Mouse (Mus musculus) midbrain, embryonic 11.5 days (tissue): ENCODE measurements around the gene Plekhg3. TPM values are rescaled to one million over a fixed set of nuclear protein-coding genes. Genes with fewer than 3 reads are reported as not detected.

ENCODE experiments used
- ATAC-seq: fragments of 200-750 bp; cut with Nextera tagmentation; 2 replicates; pipeline ENCODE4 v1.8.0; 2017; ENCODE audit warnings: moderate TSS enrichment, moderate library complexity; ENCODE audit not compliant: low FRiP score
- DNase-seq: peaks from one replicate; pipeline ENCODE4 v3.0.0; 2015; ENCODE audit warnings: low spot score; ENCODE audit errors: missing footprints
- H3K27ac ChIP-seq: fragments of 300-500 bp; sonication (generic); 2 replicates; pipeline ENCODE4 v1.5.1; 2014; ENCODE audit warnings: low read depth, low read length
- H3K27me3 ChIP-seq: fragments of 300-500 bp; sonication (generic); 2 replicates; pipeline ENCODE4 v1.6.1; 2014; ENCODE audit warnings: mild to moderate bottlenecking, low read length, moderate library complexity, mixed read lengths; ENCODE audit not compliant: control insufficient read depth, insufficient read depth
- H3K36me3 ChIP-seq: fragments of 300-500 bp; sonication (generic); 2 replicates; pipeline ENCODE4 v1.6.1; 2014; ENCODE audit warnings: mild to moderate bottlenecking, low read length, moderate library complexity, mixed read lengths; ENCODE audit not compliant: control insufficient read depth, insufficient read depth
- H3K4me1 ChIP-seq: fragments of 300-500 bp; sonication (generic); 2 replicates; pipeline ENCODE4 v1.6.1; 2014; ENCODE audit warnings: low read length; ENCODE audit not compliant: control insufficient read depth, insufficient read depth
- H3K4me2 ChIP-seq: fragments of 300-500 bp; sonication (generic); 2 replicates; pipeline ENCODE4 v1.6.1; 2014; ENCODE audit warnings: mild to moderate bottlenecking, moderate library complexity
- H3K4me3 ChIP-seq: fragments of 300-500 bp; sonication (generic); 2 replicates; pipeline ENCODE4 v1.5.1; 2014; ENCODE audit warnings: low read depth, low read length
- H3K9ac ChIP-seq: fragments of 300-500 bp; sonication (generic); 2 replicates; pipeline ENCODE4 v1.6.1; 2014; ENCODE audit warnings: low read length
- H3K9me3 ChIP-seq: fragments of 300-500 bp; sonication (generic); 2 replicates; pipeline ENCODE4 v1.6.1; 2016; ENCODE audit warnings: low read length; ENCODE audit not compliant: control insufficient read depth
- WGBS: fragments of 180-500 bp; shearing (Covaris S2); extraction: QIAGEN DNeasy Blood & Tissue Kit; methylation state at CpG from one replicate; pipeline ENCODE4 v1.1.7; 2014; 5-methylcytosine and 5-hydroxymethylcytosine counted together
- polyA plus RNA-seq: library from polyadenylated mRNA; unstranded; fragments of >200 nt; fragmentation: Nextera tagmentation; extraction: Ambion mirVana; gene quantifications from 2 replicates; pipeline ENCODE4 v1.2.1, GENCODE M21; 2014

Gene Plekhg3
- polyA plus RNA-seq, 1 experiment from 2014 or later: 1.3 TPM

- WGBS: 52% methylated on average over 8 of the region's 8 CpGs
- no peak overlapping the region for H3K4me2 ChIP-seq
- ATAC-seq (no peak), DNase-seq (peak; percentile 81)
- no peak overlapping the region for H3K27ac ChIP-seq
- peaks cover 7% of the 10 kb centered on the region; the same call in 1 of the 2 replicates for H3K27me3 ChIP-seq
- peaks cover 3% of the 10 kb centered on the region for H3K4me1 ChIP-seq
- H3K4me3 ChIP-seq: no peak overlapping the region
- no peaks in the 10 kb centered on the region for H3K9me3 ChIP-seq
- H3K9ac ChIP-seq: no peak overlapping the region
- no peaks in the 10 kb centered on the region for H3K36me3 ChIP-seq
Observed at GRCm38 (mm10) chr12:76541475-76541874, 10.8 kb downstream of the Plekhg3 start.

GRCm38 (mm10) chr12:76541879-76542278 lies 11.2 kb downstream of the Plekhg3 start:
- Histone ChIP-seq H3K4me3 (no peak overlapping the region), H3K4me2 (no peak overlapping the region), H3K27me3 (peaks cover 9% of the 10 kb centered on the region), H3K9me3 (no peaks in the 10 kb centered on the region), H3K36me3 (no peaks in the 10 kb centered on the region), H3K4me1 (peaks cover 7% of the 10 kb centered on the region), H3K27ac (no peak overlapping the region), H3K9ac (no peak overlapping the region)
- WGBS: 72% methylated on average over 6 of the region's 6 CpGs
- ATAC-seq (no peak), DNase-seq (peak; percentile 21)

- no peak overlapping the region for H3K9ac ChIP-seq
- ATAC-seq (no peak), DNase-seq (peak; percentile 82)
- no peaks in the 10 kb centered on the region for H3K36me3 ChIP-seq
- no peaks in the 10 kb centered on the region for H3K9me3 ChIP-seq
- no peak overlapping the region for H3K4me2 ChIP-seq
- H3K27me3 ChIP-seq: peaks cover 20% of the 10 kb centered on the region
- no peak overlapping the region for H3K27ac ChIP-seq
- 61% methylated on average over 15 of the region's 15 CpGs for WGBS
- no peak overlapping the region for H3K4me3 ChIP-seq
- H3K4me1 ChIP-seq: peaks cover 15% of the 10 kb centered on the region
Observed at GRCm38 (mm10) chr12:76545786-76546370, 15.2 kb downstream of the Plekhg3 start.

GRCm38 (mm10) chr12:76546383-76547276 lies 15.9 kb downstream of the Plekhg3 start:
- no peak overlapping the region for H3K27ac ChIP-seq
- ATAC-seq: peak; percentile 24; the same call in 1 of the 2 replicates
- DNase-seq: peak; percentile 93
- peaks cover 20% of the 10 kb centered on the region for H3K27me3 ChIP-seq
- peaks cover 15% of the 10 kb centered on the region for H3K4me1 ChIP-seq
- H3K9me3 ChIP-seq: no peaks in the 10 kb centered on the region
- no peak overlapping the region; the same call in 1 of the 2 replicates for H3K4me3 ChIP-seq
- 8% methylated on average over 28 of the region's 28 CpGs for WGBS
- no peaks in the 10 kb centered on the region for H3K36me3 ChIP-seq
- H3K4me2 ChIP-seq: peak overlapping the region; percentile 32
- H3K9ac ChIP-seq: peak overlapping the region; percentile 10; the same call in 1 of the 2 replicates

GRCm38 (mm10) chr12:76547409-76548081 lies 16.9 kb downstream of the Plekhg3 start:
- Histone ChIP-seq H3K4me1 (peaks cover 15% of the 10 kb centered on the region), H3K27ac (no peak overlapping the region), H3K36me3 (no peaks in the 10 kb centered on the region), H3K9me3 (no peaks in the 10 kb centered on the region), H3K4me3 (no peak overlapping the region), H3K27me3 (peaks cover 20% of the 10 kb centered on the region), H3K4me2 (no peak overlapping the region), H3K9ac (no peak overlapping the region)
- 18% methylated on average over 13 of the region's 13 CpGs for WGBS
- peak; percentile 34; the same call in 1 of the 2 replicates for ATAC-seq
- DNase-seq: peak; percentile 86

GRCm38 (mm10) chr12:76548082-76548423 lies 17.4 kb downstream of the Plekhg3 start:
- DNase-seq: no peak
- 23% methylated on average over 7 of the region's 7 CpGs for WGBS
- no peak overlapping the region for H3K4me2 ChIP-seq
- H3K4me3 ChIP-seq: no peak overlapping the region
- no peaks in the 10 kb centered on the region for H3K36me3 ChIP-seq
- H3K9me3 ChIP-seq: no peaks in the 10 kb centered on the region
- H3K4me1 ChIP-seq: peaks cover 15% of the 10 kb centered on the region
- H3K27me3 ChIP-seq: peaks cover 20% of the 10 kb centered on the region
- no peak overlapping the region for H3K27ac ChIP-seq
- no peak for ATAC-seq
- H3K9ac ChIP-seq: no peak overlapping the region

GRCm38 (mm10) chr12:76549203-76549602 lies 18.5 kb downstream of the Plekhg3 start:
- peaks cover 15% of the 10 kb centered on the region for H3K4me1 ChIP-seq
- H3K4me3 ChIP-seq: no peak overlapping the region
- no peak for ATAC-seq
- no peak overlapping the region for H3K9ac ChIP-seq
- DNase-seq: no peak
- H3K27me3 ChIP-seq: peaks cover 20% of the 10 kb centered on the region
- no peak overlapping the region for H3K4me2 ChIP-seq
- H3K27ac ChIP-seq: no peak overlapping the region
- WGBS: 67% methylated on average over 3 of the region's 3 CpGs
- H3K36me3 ChIP-seq: no peaks in the 10 kb centered on the region
- no peaks in the 10 kb centered on the region for H3K9me3 ChIP-seq

- Histone ChIP-seq H3K36me3 (no peaks in the 10 kb centered on the region), H3K4me1 (peaks cover 7% of the 10 kb centered on the region), H3K4me2 (no peak overlapping the region), H3K4me3 (no peak overlapping the region), H3K9ac (no peak overlapping the region), H3K27me3 (peaks cover 9% of the 10 kb centered on the region), H3K9me3 (no peaks in the 10 kb centered on the region), H3K27ac (no peak overlapping the region)
- no peak for DNase-seq
- no peak for ATAC-seq
- WGBS: 79% methylated on average over 8 of the region's 8 CpGs
Observed at GRCm38 (mm10) chr12:76552321-76552720, 21.6 kb downstream of the Plekhg3 start.

- Histone ChIP-seq H3K9ac (no peak overlapping the region), H3K9me3 (no peaks in the 10 kb centered on the region), H3K36me3 (no peaks in the 10 kb centered on the region), H3K27me3 (peaks cover 3% of the 10 kb centered on the region), H3K27ac (no peak overlapping the region), H3K4me3 (no peak overlapping the region), H3K4me2 (no peak overlapping the region), H3K4me1 (peaks cover under 1% of the 10 kb centered on the region)
- ATAC-seq: no peak
- WGBS: 86% methylated on average over 4 of the region's 4 CpGs
- no peak for DNase-seq
Observed at GRCm38 (mm10) chr12:76552958-76553357, 22.3 kb downstream of the Plekhg3 start.
